Mouse (Mus musculus) hindbrain, postnatal 0 days (tissue): ENCODE measurements at regions not wholly inside any gene's neighbourhood (a gene's known extent, or its start where the extent isn't known, plus 50 kb on each side); places are given as distances from the start of the nearest gene placed in this dataset.

ENCODE experiments used
- ATAC-seq: fragments of 200-750 bp; cut with Nextera tagmentation; 2 replicates; pipeline ENCODE4 v1.8.0; 2017; ENCODE audit warnings: mild to moderate bottlenecking, moderate TSS enrichment, moderate library complexity
- DNase-seq: peaks from one replicate; pipeline ENCODE4 v3.0.0-alpha.2; 2015; ENCODE audit warnings: low spot score
- H3K27ac ChIP-seq: fragments of 300-500 bp; sonication (generic); 2 replicates; pipeline ENCODE4 v1.5.1; 2014; ENCODE audit warnings: mild to moderate bottlenecking
- H3K27me3 ChIP-seq: fragments of 300-500 bp; sonication (generic); 2 replicates; pipeline ENCODE4 v1.6.1; 2014; ENCODE audit warnings: low read length, mixed read lengths; ENCODE audit not compliant: insufficient read depth
- H3K36me3 ChIP-seq: fragments of 300-500 bp; sonication (generic); 2 replicates; pipeline ENCODE4 v1.6.1; 2014; ENCODE audit warnings: low read length, mixed read lengths; ENCODE audit not compliant: insufficient read depth
- H3K4me1 ChIP-seq: fragments of 300-500 bp; sonication (generic); 2 replicates; pipeline ENCODE4 v1.6.1; 2014; ENCODE audit warnings: antibody characterized with exemption, low read length, mixed read lengths; ENCODE audit not compliant: insufficient read depth
- H3K4me2 ChIP-seq: fragments of 300-500 bp; sonication (generic); 2 replicates; pipeline ENCODE4 v1.6.1; 2014; ENCODE audit warnings: low read depth, mild to moderate bottlenecking, low read length, moderate library complexity, mixed read lengths
- H3K4me3 ChIP-seq: fragments of 300-500 bp; sonication (generic); 2 replicates; pipeline ENCODE4 v1.5.1; 2014; ENCODE audit warnings: low read length
- H3K9ac ChIP-seq: fragments of 300-500 bp; sonication (generic); replicated peaks from 2 replicates; pipeline ENCODE4 v1.6.1; 2014; ENCODE audit warnings: mild to moderate bottlenecking, low read length, moderate library complexity, mixed read lengths
- H3K9me3 ChIP-seq: fragments of 300-500 bp; sonication (generic); 2 replicates; pipeline ENCODE4 v1.6.1; 2016; ENCODE audit warnings: low read length, mixed read lengths
- CTCF ChIP-seq: IDR thresholded peaks from 2 replicates; pipeline ENCODE4 v1.5.1; 2016; ENCODE audit warnings: antibody characterized with exemption, control low read depth, low read depth
- WGBS: fragments of 180-500 bp; shearing (Covaris S2); extraction: QIAGEN DNeasy Blood & Tissue Kit; methylation state at CpG from one replicate; pipeline ENCODE4 v1.1.7; 2014; 5-methylcytosine and 5-hydroxymethylcytosine counted together

DNA sequence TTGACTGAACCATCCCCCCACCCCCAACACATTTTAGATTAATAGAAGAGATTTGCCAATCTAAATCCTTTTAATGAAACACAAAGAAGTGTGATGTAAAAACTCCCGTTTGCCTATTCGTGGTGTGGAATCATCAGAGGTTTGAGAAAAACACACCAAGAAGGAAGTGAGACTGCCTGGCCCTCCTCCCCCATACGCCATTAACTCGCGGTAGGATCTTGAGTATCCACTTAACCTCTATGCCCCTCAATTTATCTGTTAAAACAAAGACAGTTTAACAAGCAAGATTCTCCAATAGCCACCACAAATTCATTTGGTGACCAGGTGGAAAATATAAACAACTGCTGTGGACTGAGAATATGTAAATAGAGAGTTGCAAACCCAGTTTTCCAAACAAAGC, 456.9 kb downstream of the Mdfic start:
- ATAC-seq (no peak), DNase-seq (no peak)
- no peak for TF ChIP-seq CTCF

GRCm38 (mm10) chr6:16187983-16188550, 467.6 kb downstream of the Mdfic start:
- ATAC-seq: no peak
- no peak for DNase-seq
- no peaks in the 10 kb centered on the region for H3K4me1 ChIP-seq

More for the DNA sequence above, 456.9 kb downstream of the Mdfic start:
- H3K9ac ChIP-seq: no peak overlapping the region
- H3K4me1 ChIP-seq: no peaks in the 10 kb centered on the region
- H3K4me3 ChIP-seq: no peak overlapping the region
- H3K36me3 ChIP-seq: no peaks in the 10 kb centered on the region
- no peaks in the 10 kb centered on the region for H3K9me3 ChIP-seq
- no peak overlapping the region for H3K27ac ChIP-seq
- no peaks in the 10 kb centered on the region for H3K27me3 ChIP-seq
- 78% methylated on average over 5 of the region's 5 CpGs for WGBS
- H3K4me2 ChIP-seq: no peak overlapping the region

DNA sequence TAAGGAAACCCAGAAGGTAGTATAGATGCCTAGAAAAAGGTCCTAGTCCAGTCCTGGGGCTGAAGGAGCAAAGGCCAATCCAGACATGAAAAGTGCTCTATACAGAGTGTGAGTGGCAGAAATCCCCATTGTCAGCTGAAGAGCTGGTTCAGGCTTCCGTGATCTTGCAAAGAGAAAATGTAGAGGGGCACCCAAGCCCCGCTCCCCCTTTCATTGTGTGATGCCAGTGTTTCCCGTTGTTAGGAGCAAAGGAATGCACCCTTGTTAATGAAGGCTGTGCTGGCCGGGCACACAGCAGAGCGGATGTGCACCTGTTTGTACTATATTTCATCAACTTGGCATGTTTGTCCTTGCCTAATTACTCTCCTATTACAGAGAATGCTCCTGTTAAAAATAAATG, 492.5 kb downstream of the Mdfic start:
- Histone ChIP-seq H3K36me3 (no peaks in the 10 kb centered on the region), H3K27me3 (no peaks in the 10 kb centered on the region), H3K4me3 (no peak overlapping the region), H3K9ac (no peak overlapping the region), H3K9me3 (no peaks in the 10 kb centered on the region), H3K27ac (no peak overlapping the region), H3K4me2 (no peak overlapping the region), H3K4me1 (no peaks in the 10 kb centered on the region)
- peak; percentile 5 for DNase-seq
- peak; percentile 63; the same call in 1 of the 2 replicates for ATAC-seq
- no peak for TF ChIP-seq CTCF
- WGBS: 21% methylated on average over 5 of the region's 5 CpGs

More at GRCm38 (mm10) chr6:16187983-16188550, 467.6 kb downstream of the Mdfic start:
- Histone ChIP-seq H3K27ac (no peak overlapping the region), H3K9me3 (no peaks in the 10 kb centered on the region), H3K4me3 (no peak overlapping the region), H3K4me2 (no peak overlapping the region), H3K36me3 (no peaks in the 10 kb centered on the region), H3K9ac (no peak overlapping the region), H3K27me3 (no peaks in the 10 kb centered on the region)
- 48% methylated on average over 4 of the region's 4 CpGs for WGBS
- no peak for TF ChIP-seq CTCF

DNA sequence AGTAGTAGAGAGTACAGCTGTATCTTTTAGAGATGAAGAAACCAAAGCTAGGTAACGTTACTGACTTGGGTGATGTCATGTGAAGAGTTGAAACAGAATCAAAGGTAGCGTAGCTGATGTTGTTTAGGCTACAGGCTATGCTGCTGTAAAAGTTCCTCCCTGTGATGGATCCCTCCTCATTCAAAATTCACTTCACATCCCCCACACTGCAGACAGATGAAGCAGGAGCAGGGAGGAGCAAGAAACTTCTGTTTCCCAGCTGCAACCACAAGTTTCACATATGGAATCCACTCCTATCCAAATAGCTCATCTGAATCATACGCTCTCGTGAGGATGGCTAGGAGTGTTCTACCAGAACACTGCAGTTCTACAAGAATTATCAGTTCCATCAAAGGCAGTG, 493.2 kb downstream of the Mdfic start:
- no peak overlapping the region for H3K27ac ChIP-seq
- H3K4me2 ChIP-seq: no peak overlapping the region
- H3K9me3 ChIP-seq: no peaks in the 10 kb centered on the region
- H3K4me1 ChIP-seq: no peaks in the 10 kb centered on the region
- no peak overlapping the region for H3K4me3 ChIP-seq
- H3K9ac ChIP-seq: no peak overlapping the region
- H3K27me3 ChIP-seq: no peaks in the 10 kb centered on the region
- DNase-seq: no peak
- 43% methylated on average over 4 of the region's 4 CpGs for WGBS
- no peaks in the 10 kb centered on the region for H3K36me3 ChIP-seq
- ATAC-seq: no peak
- TF ChIP-seq CTCF: no peak

DNA sequence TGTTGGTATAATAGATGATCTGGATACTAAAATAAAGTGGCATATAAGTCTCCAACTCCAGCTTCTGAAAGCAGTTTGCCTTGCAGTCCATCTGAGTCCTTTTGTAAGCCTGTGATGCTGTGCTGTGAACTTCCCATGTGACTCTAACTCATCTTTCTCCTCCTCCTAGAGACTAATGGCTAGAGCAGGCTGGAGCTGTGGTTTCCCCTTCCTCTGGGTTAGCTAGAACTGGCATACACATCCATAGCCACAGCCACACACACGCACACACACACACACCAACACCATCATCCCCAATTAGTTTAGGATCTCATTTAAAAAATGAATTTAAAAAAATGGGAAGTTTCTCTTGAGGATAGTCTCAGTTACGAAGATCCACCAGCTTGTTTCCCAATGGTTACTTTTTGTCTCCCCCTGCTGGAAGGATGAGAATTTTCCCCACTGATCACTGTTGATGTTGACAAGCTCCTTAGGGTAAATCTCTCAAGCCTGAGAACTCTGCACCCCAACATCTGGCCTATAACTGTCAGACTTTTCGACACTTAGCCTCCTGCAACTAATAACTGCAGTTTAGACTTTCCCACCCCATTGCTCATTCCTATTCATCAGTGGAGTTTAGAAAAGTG, 500.7 kb downstream of the Mdfic start:
- ATAC-seq: no peak
- DNase-seq: peak; percentile 48
- H3K4me3 ChIP-seq: no peak overlapping the region
- H3K27me3 ChIP-seq: no peaks in the 10 kb centered on the region
- no peak overlapping the region for H3K4me2 ChIP-seq
- H3K4me1 ChIP-seq: no peaks in the 10 kb centered on the region
- no peaks in the 10 kb centered on the region for H3K36me3 ChIP-seq
- no peak overlapping the region for H3K9ac ChIP-seq
- TF ChIP-seq CTCF: peak; percentile 62
- no peaks in the 10 kb centered on the region for H3K9me3 ChIP-seq
- WGBS: 42% methylated on average over 3 of the region's 3 CpGs
- H3K27ac ChIP-seq: no peak overlapping the region
